Mouse (Mus musculus): ENCODE results near the gene Lclat1.
A peak's percentile ranks its signal among the peaks of the same experiment; 100 is the strongest.

Gene Lclat1

DNA sequence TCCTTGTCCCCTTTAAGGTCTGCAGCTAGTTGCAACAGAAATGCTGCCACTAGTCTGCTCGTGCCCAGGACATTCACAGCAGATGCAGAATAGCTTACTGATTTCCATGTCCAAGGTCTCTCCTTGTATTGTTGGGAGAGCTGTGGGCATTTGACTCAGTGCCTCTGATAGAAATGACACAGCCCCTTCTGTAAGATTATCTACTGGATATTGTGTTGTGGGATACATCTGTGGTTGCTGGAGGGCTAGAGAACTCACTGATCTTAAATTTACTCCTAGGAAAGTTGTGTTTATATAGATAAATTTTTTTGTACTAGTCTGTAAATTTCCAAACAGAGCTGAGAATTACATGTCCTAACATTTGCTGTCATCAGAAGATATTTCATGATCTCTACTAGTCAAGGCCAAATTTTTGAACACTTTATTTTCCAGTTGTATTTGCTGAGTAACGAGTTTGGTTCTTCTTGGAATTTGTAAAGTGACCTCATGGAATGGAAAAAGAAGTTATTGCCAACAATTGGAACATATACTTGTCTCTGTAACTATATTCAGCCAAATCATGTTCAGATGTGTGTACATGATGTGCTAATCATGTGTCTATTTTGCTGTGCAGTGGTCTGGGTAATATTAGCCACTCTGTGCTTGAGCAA, 87.4 kb downstream of the Lclat1 start:
- no peak for DNase-seq (ENCODE audit: low spot score in 2 of 2)

DNA sequence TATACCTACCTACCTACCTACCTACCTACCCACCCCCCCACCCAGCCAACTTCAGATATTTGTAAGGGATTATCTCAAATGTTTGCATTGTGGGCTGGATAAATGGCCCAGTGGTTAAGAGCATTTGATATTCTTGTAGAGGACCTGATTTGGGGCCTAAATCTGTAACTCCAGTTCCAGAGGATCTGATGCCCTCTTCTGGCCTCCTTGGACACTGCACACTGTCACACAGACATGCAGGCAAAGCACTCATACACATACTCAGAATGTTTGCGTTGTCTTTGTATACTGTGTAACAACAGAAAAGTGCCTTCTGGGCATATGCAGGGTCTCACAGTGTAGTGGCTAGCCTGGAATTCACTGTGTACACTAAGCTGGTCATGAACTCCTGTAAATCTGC, 88.4 kb downstream of the Lclat1 start:
- DNase-seq (ENCODE audit: low spot score in 2 of 2) = peak in 1 of 2 experiments; percentile 27

DNA sequence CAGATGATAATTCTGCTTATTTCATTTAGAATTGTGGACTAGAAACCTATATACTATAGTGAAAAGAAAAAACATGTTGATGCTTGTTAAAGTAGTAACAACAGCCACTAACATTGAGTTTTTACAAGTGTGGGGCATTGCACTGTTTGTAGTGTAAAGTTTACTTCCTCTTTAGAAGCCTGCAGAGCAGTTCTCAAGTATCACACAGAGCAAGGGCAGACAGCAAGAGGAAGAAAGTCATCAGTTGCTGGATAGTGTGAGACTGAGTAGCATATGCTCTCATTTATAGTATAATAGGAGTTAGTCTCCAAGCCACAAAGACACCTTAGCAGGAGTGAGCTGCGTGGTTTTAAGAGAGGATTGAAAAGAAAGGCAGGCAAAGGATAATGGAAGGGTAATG, 89.9 kb downstream of the Lclat1 start:
- DNase-seq (ENCODE audit: low spot score in 2 of 2) = no peak

DNA sequence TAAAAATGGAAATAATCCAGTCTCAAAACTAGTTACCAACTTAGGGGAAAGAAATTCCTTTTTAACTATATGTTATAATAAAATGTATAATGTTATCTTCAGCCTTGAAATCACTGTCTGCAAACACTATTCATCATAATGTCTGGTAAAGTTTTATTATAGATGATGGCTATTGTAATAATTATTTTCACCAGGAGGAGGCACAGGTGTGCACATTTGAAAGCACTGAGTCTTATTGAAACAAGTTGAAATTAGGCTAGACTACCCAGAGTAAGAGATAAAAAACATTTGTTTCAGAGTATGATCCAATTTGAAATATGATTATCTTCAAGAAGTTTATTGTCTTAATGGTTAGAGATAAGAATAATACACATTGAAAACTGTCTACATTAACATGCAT, 91.6 kb downstream of the Lclat1 start:
- no peak for DNase-seq (ENCODE audit: low spot score in 2 of 2)

DNA sequence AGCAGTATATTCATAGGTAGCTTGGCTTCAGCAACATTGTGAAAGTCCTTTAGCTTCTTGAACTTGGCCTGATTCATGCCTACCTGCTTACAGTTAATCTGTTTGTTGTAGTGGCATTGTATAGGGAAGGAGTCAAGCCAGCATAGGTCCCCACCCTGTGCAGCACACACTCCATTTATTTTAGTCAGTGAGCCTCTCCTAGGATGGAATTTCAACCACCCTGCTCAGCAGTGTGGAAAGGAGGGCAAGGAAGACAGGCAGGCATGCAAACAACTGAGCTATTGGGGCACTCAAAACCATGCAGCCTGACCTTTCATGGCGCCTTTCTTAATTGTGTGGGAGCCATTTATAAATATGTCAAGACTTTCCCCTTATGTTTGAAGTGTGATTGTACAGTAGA, 92.6 kb downstream of the Lclat1 start:
- DNase-seq (ENCODE audit: low spot score in 2 of 2) = no peak

DNA sequence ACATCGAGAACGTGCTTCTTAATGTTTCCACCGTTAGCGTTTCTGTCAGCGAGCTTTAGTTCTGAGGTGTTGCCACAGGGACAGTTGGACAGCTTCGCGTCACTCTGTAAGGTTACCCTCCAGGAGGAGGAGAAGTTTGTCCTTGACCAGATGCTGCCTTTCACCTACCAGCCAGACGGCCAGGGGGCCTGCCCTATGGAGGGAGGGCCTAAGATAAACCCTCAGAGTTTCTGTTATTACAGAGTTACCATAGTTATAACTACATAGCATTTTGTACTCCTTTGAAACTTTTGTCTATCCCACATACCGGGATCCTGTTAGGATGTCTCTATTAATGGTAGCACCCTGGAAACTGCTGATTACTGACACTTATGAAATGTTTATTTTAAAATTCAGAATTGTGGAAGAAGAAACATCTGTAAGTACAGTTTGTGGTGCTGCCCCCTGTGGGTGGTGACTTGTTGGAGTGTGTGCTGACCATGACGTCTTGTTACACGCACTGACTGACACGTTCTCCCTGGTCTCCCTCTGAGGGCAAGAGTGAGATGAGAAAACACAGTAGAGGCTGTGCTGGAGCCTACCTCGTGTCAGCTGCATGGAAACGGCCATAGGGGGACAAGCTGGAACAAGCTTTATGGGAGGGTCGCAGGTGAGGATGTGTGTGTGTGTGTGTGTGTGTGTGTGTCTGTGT, 96.0 kb downstream of the Lclat1 start:
- no peak for DNase-seq (ENCODE audit: low spot score in 2 of 2)

DNA sequence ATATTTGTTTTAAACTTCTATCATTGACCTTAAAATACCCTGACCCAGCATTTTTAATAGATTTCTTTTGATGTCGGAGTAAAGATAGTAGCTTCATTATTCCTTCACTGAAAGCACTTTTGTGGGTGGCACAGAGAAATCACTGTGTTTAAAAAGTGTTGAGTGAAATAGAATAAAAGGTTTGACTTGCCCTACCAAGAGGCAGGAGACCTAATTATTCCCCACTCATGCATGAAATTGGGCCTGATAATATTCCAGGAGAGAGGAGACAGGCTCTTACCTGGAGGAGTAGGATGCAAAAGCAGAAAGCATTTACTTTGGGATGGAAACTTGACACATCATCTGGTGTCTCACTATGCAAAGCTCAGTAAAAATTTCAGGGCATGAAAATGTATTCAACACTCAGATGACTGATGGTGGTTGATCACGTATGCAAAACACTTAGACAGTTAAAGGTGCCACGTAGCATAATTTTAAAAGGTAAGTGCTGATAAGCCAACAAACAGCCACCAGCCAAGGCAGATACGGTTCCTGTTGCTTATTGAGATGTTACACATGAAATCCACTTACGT, 103.3 kb downstream of the Lclat1 start:
- no peak for DNase-seq (ENCODE audit: low spot score in 2 of 2)

DNA sequence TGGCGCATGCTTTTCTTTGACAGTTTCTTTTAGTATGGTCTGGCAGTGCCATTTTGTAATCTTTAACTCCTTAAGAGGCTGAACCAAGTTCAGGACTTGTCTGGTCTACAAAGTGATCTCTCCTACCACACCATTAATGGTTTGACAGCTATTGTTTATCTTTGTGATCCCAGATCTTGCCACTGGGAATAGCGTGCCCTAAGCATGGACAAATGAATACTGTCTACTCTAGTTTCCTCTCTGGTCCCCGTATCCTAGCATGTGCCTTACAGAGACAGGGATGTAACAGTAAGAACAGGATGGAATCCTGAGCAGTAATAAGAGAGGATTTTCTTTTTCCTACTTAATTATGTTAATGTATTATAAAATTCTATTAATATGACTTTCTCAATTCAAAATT, 105.0 kb downstream of the Lclat1 start:
- no peak for DNase-seq (ENCODE audit: low spot score in 2 of 2)

DNA sequence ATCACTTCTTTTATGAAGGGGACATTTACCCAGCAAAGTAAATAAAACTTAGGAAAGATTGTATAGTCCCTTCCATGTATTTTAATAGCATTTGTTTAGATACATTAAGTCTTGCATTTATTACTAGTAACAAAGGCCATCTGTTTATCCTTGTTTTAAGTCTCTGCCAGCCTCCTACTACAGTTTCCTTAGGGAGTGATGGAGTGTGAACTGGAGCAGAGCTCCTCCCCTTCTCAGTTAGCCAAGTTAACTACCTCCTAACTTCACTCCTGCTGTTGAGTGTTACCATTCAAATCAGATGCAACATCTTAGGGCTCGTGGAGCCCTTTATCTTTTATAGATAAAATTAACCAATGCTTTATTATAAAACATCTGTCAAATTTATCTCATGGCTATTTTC, 105.4 kb downstream of the Lclat1 start:
- DNase-seq (ENCODE audit: low spot score in 2 of 2) = no peak

DNA sequence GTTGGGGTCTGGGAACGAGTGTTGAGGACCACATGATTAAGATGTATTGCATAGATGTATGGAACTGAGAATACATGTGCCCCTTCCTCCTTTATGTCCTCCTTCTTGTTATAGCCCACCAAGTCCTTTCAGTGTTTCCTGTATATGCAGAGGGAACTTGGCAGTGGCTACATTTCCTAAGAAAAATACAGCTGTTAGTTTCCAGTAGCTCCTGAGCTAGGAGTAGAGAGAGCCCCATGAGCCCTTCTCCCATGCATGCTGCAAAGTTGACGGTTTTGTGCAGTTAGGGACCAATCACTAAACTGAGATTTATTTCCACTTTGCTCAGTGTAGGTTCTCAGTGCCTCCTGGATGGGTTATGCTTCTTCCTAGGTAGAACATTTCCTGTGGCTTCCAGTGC, 105.9 kb downstream of the Lclat1 start:
- no peak for DNase-seq (ENCODE audit: low spot score in 2 of 2)

DNA sequence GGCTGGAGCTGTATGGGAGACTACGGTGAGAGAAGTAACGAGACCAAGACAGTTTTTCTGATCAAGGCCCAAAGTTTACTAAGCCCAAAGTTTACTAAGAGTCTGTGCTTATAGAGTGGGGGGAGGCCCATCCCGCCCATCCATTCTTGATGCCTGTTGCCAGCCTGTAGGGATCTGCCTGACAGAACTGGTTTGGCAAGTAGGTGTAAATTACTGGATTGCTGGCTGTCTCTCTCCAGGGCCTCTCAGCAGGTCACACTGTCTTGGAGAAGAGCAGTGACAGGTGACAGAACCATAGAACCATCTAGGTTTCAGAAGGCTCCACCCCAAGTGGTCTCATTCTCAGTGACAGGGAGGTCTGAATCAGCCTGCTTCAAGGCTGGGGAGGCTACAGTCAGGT, 109.5 kb downstream of the Lclat1 start:
- no peak for DNase-seq (ENCODE audit: low spot score in 2 of 2)

DNA sequence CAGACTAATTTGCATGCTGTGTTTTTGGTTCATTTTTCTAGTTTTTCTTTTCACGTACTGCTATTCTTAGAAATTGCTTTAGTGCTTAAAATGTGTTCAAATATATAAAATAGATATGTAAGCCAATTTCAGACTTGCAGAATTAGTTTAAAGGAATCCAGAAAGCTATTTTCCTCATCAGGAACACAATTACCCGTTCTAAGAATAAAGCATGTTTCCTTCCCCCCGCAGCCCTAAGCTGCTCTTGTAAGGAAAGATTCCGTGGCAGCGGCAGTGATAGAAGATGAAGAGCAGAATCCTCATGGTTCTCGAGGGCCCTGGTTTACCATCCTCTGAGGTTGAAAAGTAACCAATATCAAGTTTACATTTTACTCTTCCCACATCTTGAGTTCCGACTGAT, 113.0 kb downstream of the Lclat1 start:
- no peak for DNase-seq (ENCODE audit: low spot score in 2 of 2)

DNA sequence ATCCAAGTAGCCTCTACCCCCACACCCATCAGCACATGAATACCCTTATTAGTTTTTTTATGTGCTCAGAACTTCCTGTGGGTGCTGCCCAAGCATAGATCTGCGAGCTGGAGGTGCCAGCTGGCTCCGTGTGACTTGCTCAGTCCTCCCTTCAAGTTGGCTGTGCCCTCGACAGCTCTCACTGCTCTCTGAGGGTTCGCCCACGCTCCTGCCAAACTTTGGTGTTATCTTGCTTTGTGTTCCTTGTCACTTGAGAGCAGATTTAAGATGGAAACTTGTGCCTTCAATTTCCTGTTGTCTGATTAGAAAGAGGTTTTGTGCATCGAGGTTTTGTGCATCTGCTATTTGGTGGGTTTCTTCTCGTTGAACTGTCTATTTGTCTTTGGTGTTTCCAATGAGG, 114.3 kb downstream of the Lclat1 start:
- no peak for DNase-seq (ENCODE audit: low spot score in 2 of 2)

DNA sequence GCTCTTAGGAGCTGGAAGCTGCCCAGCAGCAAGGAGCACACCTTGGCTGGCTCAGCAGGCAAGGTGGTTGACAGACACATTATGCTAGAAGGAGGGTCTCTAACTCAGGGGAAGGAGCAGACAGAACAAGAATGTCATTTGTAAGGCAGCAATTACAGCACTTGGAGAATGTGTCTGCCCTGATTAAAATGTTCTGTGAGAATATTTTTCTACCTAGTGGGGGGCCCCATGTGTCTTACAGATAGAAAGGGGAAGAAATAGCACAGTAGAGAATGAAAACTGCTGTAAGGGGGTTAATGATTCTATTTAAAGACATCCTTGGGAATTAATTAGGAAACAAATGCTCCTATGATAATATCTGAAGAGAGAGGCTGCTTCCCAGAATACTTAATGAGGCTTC, 117.7 kb downstream of the Lclat1 start:
- DNase-seq (ENCODE audit: low spot score in 2 of 2) = no peak

DNA sequence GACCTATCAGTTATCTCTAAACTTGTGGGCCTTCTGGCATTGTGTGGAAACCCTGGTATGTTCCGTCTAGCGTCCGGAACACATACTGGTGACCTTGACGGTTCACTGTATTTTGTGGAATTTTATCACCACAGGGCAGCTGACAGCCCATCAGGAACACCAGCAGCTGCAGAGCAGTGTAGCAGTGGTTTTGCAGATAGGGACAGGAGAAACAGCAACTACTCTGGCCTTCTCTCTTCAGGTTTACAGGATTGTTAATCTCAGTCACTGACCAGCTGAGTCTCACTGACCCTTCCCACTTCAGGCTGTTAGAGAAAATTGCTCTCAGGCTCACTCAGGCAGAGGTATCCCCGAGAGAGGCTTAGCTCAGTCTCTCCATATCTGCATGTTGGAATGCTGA, 118.2 kb downstream of the Lclat1 start:
- DNase-seq (ENCODE audit: low spot score in 2 of 2) = no peak

DNA sequence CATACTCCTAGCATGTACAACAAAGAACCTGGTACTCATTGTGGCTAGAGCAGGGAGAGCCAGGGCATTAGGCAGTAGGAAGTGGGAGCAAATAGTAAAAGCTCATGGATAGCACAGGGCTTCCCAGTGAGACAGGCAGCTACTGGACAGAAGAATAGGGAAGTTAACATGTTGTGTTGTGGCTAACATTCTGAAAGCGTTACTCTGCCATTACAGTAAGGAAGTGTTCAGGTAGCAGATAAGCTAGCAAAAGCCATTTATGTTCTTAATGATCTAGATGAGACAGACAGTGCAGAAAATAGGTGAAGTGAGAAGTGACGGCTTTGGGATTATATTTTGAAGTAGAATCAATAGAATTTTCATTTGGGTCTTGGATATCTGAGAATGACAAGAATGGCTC, 118.8 kb downstream of the Lclat1 start:
- DNase-seq (ENCODE audit: low spot score in 2 of 2) = no peak

DNA sequence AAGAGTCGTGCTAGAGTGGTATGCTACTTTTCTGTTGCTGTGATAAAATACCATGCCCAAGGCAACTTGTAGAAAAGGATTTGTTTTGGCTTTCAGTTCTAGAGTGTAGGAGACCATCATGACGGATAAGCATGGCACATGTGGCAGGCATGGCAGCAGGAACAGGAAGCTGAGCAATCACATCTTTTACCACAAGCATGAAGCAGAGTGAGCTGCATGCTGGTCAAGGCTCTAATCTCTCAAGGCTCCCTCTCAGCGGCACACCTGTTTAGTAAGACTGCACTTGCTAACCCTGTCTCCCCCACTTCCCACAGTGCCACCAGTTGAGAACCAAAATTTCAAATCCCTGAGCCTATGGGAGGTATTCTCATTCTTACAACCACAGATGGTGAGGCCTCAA, 119.6 kb downstream of the Lclat1 start:
- DNase-seq (ENCODE audit: low spot score in 2 of 2) = no peak

DNA sequence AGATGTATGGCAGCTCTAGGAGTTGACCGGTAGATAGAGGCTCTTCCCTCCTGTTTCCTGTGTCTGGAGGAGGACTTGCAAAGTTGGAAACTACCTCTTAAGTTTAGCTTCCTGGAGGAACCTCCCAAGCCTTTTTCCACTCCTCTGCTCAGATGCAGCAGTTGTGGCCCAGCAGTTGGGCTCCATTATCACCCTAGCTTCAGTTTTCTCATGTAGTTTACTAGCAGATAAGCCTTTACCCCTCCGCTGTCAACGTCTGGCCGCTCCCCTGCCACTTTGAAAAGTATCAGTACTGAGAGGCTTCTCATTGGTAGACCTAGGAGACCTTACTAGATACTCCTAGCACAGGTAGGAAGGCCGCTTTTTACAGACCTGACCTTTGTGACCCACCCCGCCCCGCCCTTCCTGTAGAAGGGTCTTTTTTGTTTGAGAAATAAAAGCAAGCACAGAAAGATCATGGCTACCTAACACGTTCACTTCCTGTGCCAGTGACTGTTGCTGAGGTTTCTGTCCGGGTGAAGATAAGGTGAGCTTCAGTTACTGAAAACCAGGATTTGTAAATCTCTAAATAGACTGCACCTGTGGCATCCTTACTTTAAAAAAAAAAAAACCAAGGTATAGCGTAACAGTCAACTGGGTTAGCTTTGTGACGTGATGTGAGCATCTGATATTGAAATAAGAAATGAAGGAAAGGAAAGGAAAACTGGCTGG, 121.8 kb downstream of the Lclat1 start:
- DNase-seq (ENCODE audit: low spot score in 2 of 2) = no peak

DNA sequence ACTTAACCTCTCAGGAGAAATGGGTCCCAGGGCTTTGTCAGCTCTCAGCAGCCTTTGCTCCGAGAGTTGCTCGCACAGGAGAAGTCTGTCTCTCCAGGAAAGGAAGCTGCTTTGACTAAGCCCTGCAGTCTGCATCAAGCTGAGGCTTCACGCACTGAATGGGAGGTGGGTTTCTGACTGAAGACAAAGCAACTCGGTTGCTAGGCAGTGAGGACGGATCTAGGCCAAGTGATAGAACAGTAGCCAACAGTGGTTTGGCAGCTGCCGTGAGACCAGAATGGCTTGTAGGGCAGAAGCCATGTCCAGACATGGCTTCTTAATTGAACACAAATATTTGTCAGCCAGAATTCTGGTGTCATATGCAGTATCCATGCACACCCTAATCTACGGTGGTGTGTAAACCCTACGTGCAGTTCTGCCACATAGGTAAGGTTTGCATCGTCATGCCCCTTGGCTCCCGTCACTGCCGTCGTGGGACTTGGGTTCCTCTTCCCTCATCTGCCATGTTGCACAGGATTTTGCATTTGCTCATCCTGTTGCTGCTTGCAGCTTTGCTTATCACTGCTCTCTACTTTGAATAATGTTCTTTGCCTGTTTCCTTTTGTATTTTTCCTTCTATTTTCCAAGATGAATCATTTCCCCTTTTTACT, 122.7 kb downstream of the Lclat1 start:
- DNase-seq (ENCODE audit: low spot score in 2 of 2) = peak in 1 of 2 experiments; percentile 32

DNA sequence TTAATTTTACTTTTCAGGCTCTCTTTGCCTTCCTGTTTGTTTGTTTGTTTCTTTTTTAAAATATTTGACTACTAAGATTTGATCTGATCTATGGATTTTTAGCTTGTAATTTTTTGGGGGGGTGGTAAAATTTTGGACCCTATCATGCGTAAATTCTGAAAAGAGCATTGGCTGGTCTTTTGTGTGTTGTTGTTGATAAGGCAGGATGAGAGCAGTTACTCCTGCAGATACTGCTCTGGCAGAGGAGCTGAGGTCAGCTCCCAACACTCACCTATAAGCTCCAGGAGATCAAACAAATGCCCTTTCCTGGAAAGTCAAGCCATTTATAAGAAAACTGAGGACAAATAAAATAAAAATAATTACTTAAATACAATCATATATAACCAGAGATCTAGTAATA, 123.6 kb downstream of the Lclat1 start:
- DNase-seq (ENCODE audit: low spot score in 2 of 2) = no peak

DNA sequence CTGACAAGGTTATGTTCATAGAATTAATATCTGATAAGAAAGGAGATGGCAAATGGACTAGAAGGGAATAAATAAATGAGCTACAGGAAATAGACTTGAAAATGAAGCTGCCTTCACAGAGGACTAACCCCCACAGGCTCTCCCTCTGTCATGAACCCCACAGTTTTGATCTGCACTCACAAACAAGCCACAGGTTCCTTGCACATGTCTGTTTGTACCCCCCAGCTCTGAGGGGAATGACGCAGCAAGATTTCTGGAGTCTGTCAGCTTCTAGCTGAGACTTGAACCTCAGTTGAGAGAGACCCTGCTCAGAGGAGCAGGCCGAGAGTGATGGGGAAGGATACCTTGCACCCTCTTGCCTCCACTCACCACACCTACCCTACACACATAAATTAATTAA, 124.8 kb downstream of the Lclat1 start:
- no peak for DNase-seq (ENCODE audit: low spot score in 2 of 2)

DNA sequence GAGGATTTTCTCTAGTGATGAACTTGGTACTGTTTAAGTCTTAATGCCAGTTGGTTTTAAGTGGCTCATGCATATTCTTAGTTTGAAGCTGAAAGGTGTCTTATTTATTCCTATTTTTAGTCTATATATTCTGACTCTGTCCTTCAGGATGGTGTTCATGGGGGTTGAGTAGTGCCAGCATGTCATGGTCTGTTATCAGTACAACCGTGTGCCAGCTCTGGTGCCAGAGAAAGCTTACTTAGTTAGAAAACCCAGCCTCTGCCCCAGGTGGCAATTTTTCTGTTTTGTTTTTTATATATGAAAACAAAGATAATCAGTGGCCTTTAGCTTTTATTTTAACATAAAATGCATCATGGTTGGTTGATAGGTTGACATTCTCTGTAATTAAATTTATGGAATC, 126.2 kb downstream of the Lclat1 start:
- no peak for DNase-seq (ENCODE audit: low spot score in 2 of 2)

Measured in cerebellum, postnatal 4 days (tissue).